Mouse (Mus musculus): ENCODE measurements around the gene Crebrf.

Crebrf gene

GRCm38 (mm10) chr17:26715271-26715758 is at the start of gene Crebrf:
Gene Crebrf (plus strand): TSS chr17:26715650.
- DNase-seq (ENCODE audit: low read depth, low spot score), result peak; percentile 93

- no peak for DNase-seq (ENCODE audit: low read depth, low spot score)
Observed at GRCm38 (mm10) chr17:26671268-26671667, 44.2 kb upstream of the Crebrf start.

DNA sequence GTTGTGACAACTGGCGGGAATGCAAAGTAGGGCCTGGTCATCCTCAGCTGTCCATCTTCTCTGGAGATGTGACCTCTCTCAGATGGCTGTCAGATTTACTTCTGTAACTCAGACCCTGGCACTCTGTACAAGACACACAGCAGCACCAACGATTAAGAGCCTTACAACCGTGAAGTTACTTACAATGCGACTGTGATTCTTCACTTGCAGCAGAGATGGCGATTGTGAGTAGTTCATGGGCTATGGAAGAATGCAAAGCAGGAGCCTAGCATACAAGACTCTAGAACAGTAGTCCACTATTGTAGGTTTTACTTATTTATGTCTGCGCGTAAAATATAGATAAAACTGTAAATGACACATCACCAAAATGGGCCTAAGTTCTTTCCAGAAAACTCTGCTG is 39.6 kb upstream of the Crebrf start:
- DNase-seq (ENCODE audit: low read depth, low spot score), result no peak

DNA sequence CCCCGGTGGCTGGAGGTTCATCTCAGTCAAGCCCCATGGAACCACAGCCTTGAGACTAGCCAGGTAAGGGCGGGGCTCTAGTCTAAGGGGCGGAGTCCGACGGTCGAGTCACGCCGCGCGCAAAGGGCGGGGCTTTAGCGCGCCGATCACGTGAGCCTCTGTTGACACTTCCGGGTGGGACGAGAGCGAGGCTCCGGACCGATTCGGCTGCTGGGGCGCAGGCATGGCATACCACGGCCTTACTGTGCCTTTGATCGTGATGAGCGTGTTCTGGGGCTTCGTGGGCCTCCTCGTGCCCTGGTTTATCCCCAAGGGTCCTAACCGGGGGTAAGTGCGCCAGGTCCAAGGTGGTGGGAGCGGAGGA is 39.2 kb upstream of the Crebrf start:
- peak; percentile 84 for DNase-seq (ENCODE audit: low read depth, low spot score)

GRCm38 (mm10) chr17:26676616-26677376 is 38.7 kb upstream of the Crebrf start:
- DNase-seq (ENCODE audit: low read depth, low spot score), result no peak

GRCm38 (mm10) chr17:26677711-26678637 is 37.5 kb upstream of the Crebrf start:
- DNase-seq (ENCODE audit: low read depth, low spot score), result no peak

DNA sequence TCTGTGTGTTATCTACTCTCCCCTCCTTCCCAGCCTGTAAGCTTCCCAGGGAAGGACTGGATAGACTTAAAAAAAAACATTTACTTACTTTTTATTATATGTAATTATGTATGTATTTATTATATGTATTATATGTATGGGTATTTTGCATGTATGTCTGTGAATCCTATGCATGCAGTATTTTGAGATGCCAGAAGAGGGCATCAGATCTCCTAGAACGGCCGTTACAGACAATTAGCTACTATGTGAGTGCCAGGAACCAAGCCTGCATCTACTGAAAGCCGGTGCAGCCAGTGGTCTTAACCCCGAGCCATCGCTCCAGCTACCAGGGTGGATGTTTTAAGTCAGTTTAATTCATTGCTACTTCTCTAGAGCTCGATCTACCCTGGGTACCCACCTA is 34.2 kb upstream of the Crebrf start:
- no peak for DNase-seq (ENCODE audit: low read depth, low spot score)

GRCm38 (mm10) chr17:26686334-26687000 is 29.0 kb upstream of the Crebrf start:
- DNase-seq (ENCODE audit: low read depth, low spot score), result no peak

GRCm38 (mm10) chr17:26688795-26689735 is 26.4 kb upstream of the Crebrf start:
- DNase-seq (ENCODE audit: low read depth, low spot score), result no peak

GRCm38 (mm10) chr17:26689810-26690209 is 25.6 kb upstream of the Crebrf start:
- no peak for DNase-seq (ENCODE audit: low read depth, low spot score)

DNA sequence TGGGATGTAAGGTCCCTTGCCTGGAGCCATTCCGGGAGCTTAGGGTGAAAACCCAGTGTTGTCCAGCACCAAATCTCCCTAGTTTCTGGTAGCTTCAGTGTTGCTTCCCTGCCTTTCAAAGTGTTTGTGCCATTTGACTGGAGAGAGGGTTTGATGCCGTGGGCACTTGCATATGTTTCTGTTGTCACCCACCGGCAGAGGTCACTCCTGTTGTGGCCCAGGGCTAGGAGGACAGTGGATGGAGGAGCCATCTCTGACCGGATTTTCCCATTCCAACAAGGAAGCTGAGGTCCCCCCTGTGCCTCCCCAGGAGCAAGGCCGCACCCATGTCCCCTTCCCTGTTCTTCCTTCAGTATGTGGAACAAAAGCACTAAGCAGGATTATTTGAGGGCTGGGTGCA is 25.2 kb upstream of the Crebrf start:
- no peak for DNase-seq (ENCODE audit: low read depth, low spot score)

DNA sequence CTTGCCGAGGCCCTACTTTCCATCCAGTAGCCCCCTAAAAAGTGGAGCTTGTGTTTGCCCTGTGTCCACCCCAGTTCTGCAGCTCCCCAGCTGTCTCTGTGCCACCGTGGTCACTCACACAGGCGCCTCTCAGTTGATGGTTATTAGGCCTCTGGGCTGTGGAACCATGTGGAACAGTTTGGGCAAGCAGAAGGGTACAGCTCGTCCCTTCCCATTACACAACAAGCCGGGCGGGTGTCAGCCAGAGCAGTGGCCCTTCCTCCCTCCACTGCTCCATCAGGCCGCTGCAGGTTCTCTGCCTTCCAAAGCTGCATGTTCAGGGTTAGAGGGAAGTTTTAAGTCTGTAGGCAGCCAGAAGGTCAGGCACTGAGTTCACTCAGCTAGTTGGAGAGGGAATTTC is 24.3 kb upstream of the Crebrf start:
- no peak for DNase-seq (ENCODE audit: low read depth, low spot score)

GRCm38 (mm10) chr17:26693424-26693823 is 22.0 kb upstream of the Crebrf start:
- no peak for DNase-seq (ENCODE audit: low read depth, low spot score)

GRCm38 (mm10) chr17:26694171-26694570 is 21.3 kb upstream of the Crebrf start:
- DNase-seq (ENCODE audit: low read depth, low spot score), result no peak

GRCm38 (mm10) chr17:26695193-26695592 is 20.3 kb upstream of the Crebrf start:
- DNase-seq (ENCODE audit: low read depth, low spot score), result no peak

DNA sequence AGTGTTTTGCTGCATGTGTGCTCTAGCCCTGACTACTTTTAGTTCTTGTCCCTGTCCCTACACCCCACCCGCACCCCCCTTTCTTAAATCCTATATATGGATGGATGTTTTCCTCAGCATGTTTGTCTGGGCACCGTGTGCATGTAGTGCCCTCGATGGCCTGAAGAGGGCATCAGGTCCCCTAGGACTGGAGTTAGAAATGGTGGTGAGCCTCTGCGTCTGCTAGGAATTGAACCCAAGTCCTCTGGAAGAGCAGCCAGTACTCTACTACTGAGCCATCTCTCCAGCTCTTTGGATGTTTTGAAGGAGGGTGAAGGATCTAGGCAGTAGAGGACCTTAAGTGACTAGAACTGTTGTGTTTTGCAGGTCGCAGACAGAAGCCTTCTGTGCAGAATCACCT is 16.6 kb upstream of the Crebrf start:
- DNase-seq (ENCODE audit: low read depth, low spot score), result no peak

- DNase-seq (ENCODE audit: low read depth, low spot score), result no peak
Observed at GRCm38 (mm10) chr17:26699819-26700616, 15.4 kb upstream of the Crebrf start.

DNA sequence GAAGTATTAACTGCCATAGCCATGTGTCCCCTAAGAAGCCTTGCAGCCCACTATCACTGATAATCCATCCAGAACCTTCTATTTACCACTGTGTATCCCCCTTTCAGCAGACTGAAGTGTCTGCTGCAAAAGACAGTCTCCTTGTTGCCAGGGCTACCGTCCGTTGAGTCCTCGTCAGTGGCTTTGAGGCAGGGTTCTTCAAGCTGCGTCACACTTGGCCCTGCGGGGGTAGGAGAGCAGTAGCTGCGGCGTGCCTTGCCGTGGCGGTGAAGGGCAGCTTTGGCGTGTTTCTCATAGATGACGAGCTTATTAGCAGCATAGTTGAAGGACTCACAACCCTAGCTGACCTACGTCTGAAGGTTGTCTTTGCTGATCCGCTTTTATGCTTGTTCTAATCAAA is 13.9 kb upstream of the Crebrf start:
- DNase-seq (ENCODE audit: low read depth, low spot score), result no peak

DNA sequence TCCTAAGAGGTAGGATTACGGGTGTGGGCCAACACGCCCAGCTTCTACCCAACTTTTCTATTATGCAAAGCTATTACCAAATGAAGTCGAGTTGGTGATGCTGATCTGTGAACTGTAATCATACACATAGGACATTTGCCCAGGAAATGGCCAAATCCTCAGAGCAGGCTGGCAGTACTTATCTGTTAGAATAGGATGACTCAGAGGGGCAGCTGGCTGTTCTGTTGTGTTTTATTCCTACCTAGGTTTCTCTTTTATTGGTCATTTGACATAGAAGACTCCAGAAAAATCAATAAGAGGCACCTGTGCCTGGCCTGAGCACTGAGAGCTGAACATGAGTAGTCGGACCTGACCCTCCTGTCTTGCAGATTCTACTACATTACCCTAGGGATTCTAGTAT is 12.8 kb upstream of the Crebrf start:
- DNase-seq (ENCODE audit: low read depth, low spot score), result no peak

DNA sequence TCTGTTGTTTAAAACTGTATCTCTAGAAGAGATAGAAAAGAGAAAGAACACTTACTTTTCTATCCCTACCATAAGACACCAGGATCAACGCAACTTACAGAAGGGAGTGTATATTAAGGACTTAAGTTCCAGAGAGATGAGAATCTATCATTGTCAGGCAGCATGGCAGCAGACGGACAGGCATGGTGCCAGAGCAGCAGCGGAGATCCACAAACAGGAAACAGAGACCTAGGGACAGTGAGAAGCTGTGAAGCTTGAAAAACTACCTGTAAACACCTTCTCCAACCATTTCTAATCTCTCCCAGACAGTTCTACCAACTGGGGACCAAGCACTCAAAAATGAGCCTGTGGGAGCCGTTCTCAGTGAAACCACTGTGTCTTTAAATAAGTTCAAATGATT is 11.8 kb upstream of the Crebrf start:
- no peak for DNase-seq (ENCODE audit: low read depth, low spot score)
